9 mouse cellular contexts compared by ENCODE assay signal in genomic region chr2:127335078-127335541, GRCm38 (mm10). TPM values are rescaled to one million over a fixed set of nuclear protein-coding genes. Genes with fewer than 3 reads are reported as not detected.
DNase-seq lines count a peak whose midpoint lies in the region; TF ChIP-seq lines count a peak whose summit lies in the region.
"Had no signal": no experiment of that assay in that cellular context is flagged by ENCODE, and none has a peak within 500 bp of the region (broad histone marks: within the 10 kb centered on the region; RNA-seq: fewer than 3 reads in every experiment).

No protein-coding gene starts in this region.

- TF ChIP-seq POLR2A in myocyte (IDR thresholded peaks at IDR 0.05; ENCODE audit: insufficient read length, low read depth): no peak

- H3ac ChIP-seq in myocyte (ENCODE audit: control insufficient read depth, insufficient read length): no peak overlapping the region

- DNase-seq in adrenal gland, postnatal 14 days: peak; percentile 37
- no peak for DNase-seq in adrenal gland, postnatal 10 days
- DNase-seq in 416B (ENCODE audit: low read depth): peak; percentile 49
- DNase-seq in induced T-regulatory cell, adult 2 months (ENCODE audit: low read depth): peak; percentile 88
- DNase-seq in left cerebral cortex, postnatal 4 days: no peak
- DNase-seq in ovary, postnatal 10 days (ENCODE audit: low spot score): no peak
- no peak for DNase-seq in left cerebral cortex, adult 8-10 months (ENCODE audit: low spot score in 2 of 2)

- no peaks in the 10 kb centered on the region for H3K36me3 ChIP-seq in myocyte (ENCODE audit: control insufficient read depth, insufficient read depth)

- H3K79me2 ChIP-seq in myocyte (ENCODE audit: control insufficient read depth, insufficient read depth): no peaks in the 10 kb centered on the region

- peak overlapping the region; percentile 3 for H3K4me2 ChIP-seq in myocyte (ENCODE audit: low read depth)

- peak overlapping the region; percentile 29 for H3K4me3 ChIP-seq in myocyte

- intact Hi-C loops in left cerebral cortex, postnatal 4 days (cut with DNase I): no loop called here

- H3K27me3 ChIP-seq in myocyte (ENCODE audit: control insufficient read depth, insufficient read depth, insufficient read length): no peaks in the 10 kb centered on the region

TF ChIP-seq in myocyte, 11 proteins besides CTCF, POLR2A, EP300 and RAD21:
- no peak for TF ChIP-seq TCF12 (IDR thresholded peaks at IDR 0.05; ENCODE audit: insufficient read depth, poor library complexity, severe bottlenecking)
- TF ChIP-seq POLR2AphosphoS2 (IDR thresholded peaks at IDR 0.05; ENCODE audit: insufficient read length, low read depth): no peak
- TF ChIP-seq TCF3 (IDR thresholded peaks at IDR 0.05; ENCODE audit: insufficient read length, low read depth): no peak
- TF ChIP-seq REST (IDR thresholded peaks at IDR 0.05; ENCODE audit: insufficient read depth, insufficient read length): no peak
- no peak for TF ChIP-seq MYOD1 (IDR thresholded peaks at IDR 0.05; ENCODE audit: control insufficient read depth in 1 of 3, insufficient read length in 2 of 3, low read depth in 2 of 3)
- no peak for TF ChIP-seq MAX (IDR thresholded peaks at IDR 0.05; ENCODE audit: low read depth)
- no peak for TF ChIP-seq E2F4 (IDR thresholded peaks at IDR 0.05; ENCODE audit: insufficient read depth)
- no peak for TF ChIP-seq SRF (IDR thresholded peaks at IDR 0.05; ENCODE audit: control insufficient read depth, insufficient read length, low read depth)
- TF ChIP-seq USF1 (IDR thresholded peaks at IDR 0.05; ENCODE audit: low read depth): no peak
- TF ChIP-seq CEBPB (IDR thresholded peaks at IDR 0.05; ENCODE audit: insufficient read depth, poor library complexity, severe bottlenecking): no peak
- TF ChIP-seq MYOG (IDR thresholded peaks at IDR 0.05; ENCODE audit: control insufficient read depth in 1 of 3, insufficient read depth in 1 of 3, insufficient read length in 2 of 3, low read depth in 2 of 3): no peak

RNA-seq across cellular contexts. Expression of gene Dusp2, which starts 0.8 kb away (rescaled TPM):
- 1.9 and 9.9 TPM in 2 replicates for total RNA-seq in adrenal gland, postnatal 14 days (2021)
- 1 to 10 TPM; 4.2 to 5.5 TPM for total RNA-seq in adrenal gland, postnatal 10 days (2021)
- 4.5 TPM for polyA plus RNA-seq in myocyte (2012; fragmentation: generic; extraction: Trizol)
- 1 to 10 TPM; 8.5 to 8.9 TPM for total RNA-seq in left cerebral cortex, postnatal 4 days (2021)
- total RNA-seq in left cerebral cortex, adult 8-10 months (2022): 1 to 10 TPM; 2.4 to 3.3 (median 2.5) TPM

RNA-seq across cellular contexts. Expression of gene Astl, which starts 3.3 kb away (rescaled TPM):
- not detected in 2 replicates for total RNA-seq in adrenal gland, postnatal 14 days (2021)
- under 1 TPM in 1 of 2 experiments, not detected in 1; 0.21 TPM for total RNA-seq in adrenal gland, postnatal 10 days (2021)
- 0.01 TPM for polyA plus RNA-seq in myocyte (2012; fragmentation: generic; extraction: Trizol)
- not detected for total RNA-seq in left cerebral cortex, postnatal 4 days (2021)
- not detected for total RNA-seq in left cerebral cortex, adult 8-10 months (2022)
- total RNA-seq: heart, adult 2 months had no signal
- polyA plus RNA-seq: heart, adult 2 months had no signal

RNA-seq across cellular contexts. Expression of gene Adra2b, which starts 27.9 kb away (rescaled TPM):
- 2.6 TPM in 2 replicates for total RNA-seq in adrenal gland, postnatal 14 days (2021)
- 1 to 10 TPM; 2.6 to 2.7 TPM for total RNA-seq in adrenal gland, postnatal 10 days (2021)
- polyA plus RNA-seq in myocyte (2012; fragmentation: generic; extraction: Trizol): not detected
- total RNA-seq in left cerebral cortex, postnatal 4 days (2021): under 1 TPM; 0.12 to 0.28 TPM
- total RNA-seq in left cerebral cortex, adult 8-10 months (2022): 1 to 10 TPM in 2 of 4 experiments, under 1 TPM in 2; 0.96 to 1.2 (median 1.0) TPM

Comparison
In these comparisons a context has a peak if more than half of its experiments do, and no peak if none do; other contexts are left out.
1. DNase-seq: peak in adrenal gland, postnatal 14 days (single experiment), 416B (single experiment) and induced T-regulatory cell, adult 2 months (single experiment); none in adrenal gland, postnatal 10 days (single experiment), left cerebral cortex, postnatal 4 days (single experiment), ovary, postnatal 10 days (single experiment) and left cerebral cortex, adult 8-10 months (0 of 2).